Mouse (Mus musculus) kidney, embryonic 14.5 days (tissue): ENCODE data around the gene Zfp953. TPM values are rescaled to one million over a fixed set of nuclear protein-coding genes. Genes with fewer than 3 reads are reported as not detected.
A peak's percentile ranks its signal among the peaks of the same experiment; 100 is the strongest.

Experiments used
- ATAC-seq: fragments of 200-750 bp; cut with Nextera tagmentation; 2 replicates; pipeline ENCODE4 v1.8.0; 2017; ENCODE audit warnings: moderate number of reproducible peaks, mild to moderate bottlenecking, moderate TSS enrichment, moderate library complexity; ENCODE audit not compliant: low FRiP score, low TSS enrichment
- H3K27ac ChIP-seq: fragments of 300-500 bp; sonication (generic); 2 replicates; pipeline ENCODE4 v1.5.1; 2014; ENCODE audit warnings: low read depth, mild to moderate bottlenecking, low read length, moderate library complexity, mixed read lengths
- H3K27me3 ChIP-seq: fragments of 300-500 bp; sonication (generic); 2 replicates; pipeline ENCODE4 v1.6.1; 2014; ENCODE audit warnings: mild to moderate bottlenecking, low read length; ENCODE audit not compliant: control insufficient read depth, insufficient read depth
- H3K36me3 ChIP-seq: fragments of 300-500 bp; sonication (generic); 2 replicates; pipeline ENCODE4 v1.6.1; 2014; ENCODE audit warnings: low read length, mixed read lengths; ENCODE audit not compliant: control insufficient read depth, insufficient read depth
- H3K4me1 ChIP-seq: fragments of 300-500 bp; sonication (generic); 2 replicates; pipeline ENCODE4 v1.6.1; 2014; ENCODE audit warnings: low read length, mixed read lengths; ENCODE audit not compliant: control insufficient read depth, insufficient read depth
- H3K4me2 ChIP-seq: fragments of 300-500 bp; sonication (generic); replicated peaks from 2 replicates; pipeline ENCODE4 v1.6.1; 2014; ENCODE audit warnings: low read depth, mild to moderate bottlenecking, low read length
- H3K4me3 ChIP-seq: fragments of 300-500 bp; sonication (generic); 2 replicates; pipeline ENCODE4 v1.5.1; 2014; ENCODE audit warnings: mild to moderate bottlenecking, low read length
- H3K9ac ChIP-seq: fragments of 300-500 bp; sonication (generic); 2 replicates; pipeline ENCODE4 v1.6.1; 2014; ENCODE audit warnings: low read depth, mild to moderate bottlenecking, low read length, moderate library complexity
- H3K9me3 ChIP-seq: fragments of 300-500 bp; sonication (generic); 2 replicates; pipeline ENCODE4 v1.6.1; 2016; ENCODE audit warnings: low read length; ENCODE audit not compliant: control insufficient read depth
- WGBS: fragments of 180-500 bp; shearing (Covaris S2); extraction: QIAGEN DNeasy Blood & Tissue Kit; methylation state at CpG from one replicate; pipeline ENCODE4 v1.1.7; 2014; 5-methylcytosine and 5-hydroxymethylcytosine counted together
- polyA plus RNA-seq: library from polyadenylated mRNA; unstranded; fragments of >200 nt; fragmentation: Nextera tagmentation; extraction: Ambion mirVana; gene quantifications from 2 replicates; pipeline ENCODE4 v1.2.1, GENCODE M21; 2014

Gene Zfp953
- polyA plus RNA-seq, 1 experiment from 2014 or later = 1.6 TPM

GRCm38 (mm10) chr13:67306718-67307117 is 53.7 kb downstream of the Zfp953 start:
- H3K27me3 ChIP-seq = no peaks in the 10 kb centered on the region
- no peak overlapping the region for H3K27ac ChIP-seq
- ATAC-seq = 0 out of 2 replicates have a peak, but pooled peaks have one; percentile 51
- peak overlapping the region; percentile 40; the same call in 1 of the 2 replicates for H3K9ac ChIP-seq
- no peaks in the 10 kb centered on the region for H3K36me3 ChIP-seq
- 37% methylated on average over 5 of the region's 5 CpGs for WGBS
- peak overlapping the region; percentile 79 for H3K4me3 ChIP-seq
- H3K4me1 ChIP-seq = peaks cover 2% of the 10 kb centered on the region; the same call in 1 of the 2 replicates
- no peaks in the 10 kb centered on the region for H3K9me3 ChIP-seq
- peak overlapping the region; percentile 86 for H3K4me2 ChIP-seq

- WGBS = 7% methylated on average over 16 of the region's 16 CpGs
These were observed 54.4 kb downstream of the Zfp953 start, which contains the start of gene Zfp457 for GRCm38 (mm10) chr13:67305822-67306672. Gene Zfp457 (minus strand): TSS chr13:67306485.

More at GRCm38 (mm10) chr13:67305822-67306672, 54.4 kb downstream of the Zfp953 start, which contains the start of gene Zfp457:
- H3K27ac ChIP-seq = no peak within 1 kb of the TSS
- peaks cover 2% of the 10 kb centered on the region; the same call in 1 of the 2 replicates for H3K4me1 ChIP-seq
- H3K27me3 ChIP-seq = no peaks in the 10 kb centered on the region
- H3K9me3 ChIP-seq = no peaks in the 10 kb centered on the region
- no peaks in the 10 kb centered on the region for H3K36me3 ChIP-seq
- peak; percentile 99 for ATAC-seq
- peak within 1 kb of the TSS; percentile 73 for H3K9ac ChIP-seq
- peak within 1 kb of the TSS; percentile 79 for H3K4me3 ChIP-seq
- peak within 1 kb of the TSS; percentile 86 for H3K4me2 ChIP-seq

Other genes starting within 250 kb of the Zfp953 start
- gene Rslcan18, start 244.3 kb downstream of the Zfp953 start, polyA plus RNA-seq = 0.43 and 0.45 TPM in 2 replicates
- 1.7 and 2.9 TPM in 2 replicates for gene Zfp759, start 238.9 kb downstream of the Zfp953 start, polyA plus RNA-seq
- 4.7 and 5.6 TPM in 2 replicates for gene Rsl1, start 187.4 kb downstream of the Zfp953 start, polyA plus RNA-seq
- gene Zfp455, start 166.1 kb downstream of the Zfp953 start, polyA plus RNA-seq = 1.3 and 2.1 TPM in 2 replicates
- 2.1 and 3.0 TPM in 2 replicates for gene Zfp458, start 82.1 kb downstream of the Zfp953 start, polyA plus RNA-seq
- gene Zfp457, start 54.1 kb downstream of the Zfp953 start, polyA plus RNA-seq = 0.73 and 1.5 TPM in 2 replicates
- 2.7 and 3.0 TPM in 2 replicates for gene Zfp595, start 28.0 kb downstream of the Zfp953 start, polyA plus RNA-seq
- gene Gm28044, start 69 bp downstream of the Zfp953 start, polyA plus RNA-seq = not detected in 2 replicates
- gene Gm28041, start 15.1 kb upstream of the Zfp953 start, polyA plus RNA-seq = 0.38 and 0.50 TPM in 2 replicates
- gene Zfp456, start 15.2 kb upstream of the Zfp953 start, polyA plus RNA-seq = 1.3 and 2.2 TPM in 2 replicates
- 4.3 and 6.0 TPM in 2 replicates for gene Zfp429, start 39.2 kb upstream of the Zfp953 start, polyA plus RNA-seq
- 0.31 and 2.3 TPM in 2 replicates for gene Zfp459, start 60.8 kb upstream of the Zfp953 start, polyA plus RNA-seq
- 5.6 and 10.4 TPM in 2 replicates for gene Zfp874a, start 91.0 kb upstream of the Zfp953 start, polyA plus RNA-seq
- gene Zfp874b, start 123.7 kb upstream of the Zfp953 start, polyA plus RNA-seq = 2.2 and 2.3 TPM in 2 replicates
- 13.5 and 16.7 TPM in 2 replicates for gene Zfp58, start 139.9 kb upstream of the Zfp953 start, polyA plus RNA-seq
- gene Gm26965, start 165.5 kb upstream of the Zfp953 start, polyA plus RNA-seq = not detected in 2 replicates
- gene Zfp87, start 165.6 kb upstream of the Zfp953 start, polyA plus RNA-seq = 22.5 and 28.5 TPM in 2 replicates
- gene Zfp748, start 193.2 kb upstream of the Zfp953 start, polyA plus RNA-seq = 15.2 and 17.7 TPM in 2 replicates
- gene Zfp729b, start 249.1 kb upstream of the Zfp953 start, polyA plus RNA-seq = 4.5 and 5.0 TPM in 2 replicates